Mouse (Mus musculus): ENCODE data around the gene Gpr162. TPM values are rescaled to one million over a fixed set of nuclear protein-coding genes. Genes with fewer than 3 reads are reported as not detected.

Gene Gpr162
- total and polyA plus RNA-seq, 3 experiments: 0.48 to 2.0 (median 1.7) TPM

- H3K4me3 ChIP-seq (replicated peaks in 1 of 3; ENCODE audit: low read depth in 2 of 3, low read length in 2 of 3, poor library complexity in 1 of 3): no peak overlapping the region
- TF ChIP-seq IRF4 (IDR thresholded peaks at IDR 0.05; ENCODE audit: low read depth, low read length) (no peak), RCOR1 (conservative IDR thresholded peaks at IDR 0.05; ENCODE audit: low read depth, low read length) (no peak), TBP (conservative IDR thresholded peaks at IDR 0.05; ENCODE audit: low read depth, low read length) (no peak), GABPA (IDR thresholded peaks at IDR 0.05; ENCODE audit: insufficient replicate concordance, low read depth, low read length) (no peak), TCF12 (IDR thresholded peaks at IDR 0.05; ENCODE audit: low read depth, low read length) (no peak), ELF1 (IDR thresholded peaks at IDR 0.05; ENCODE audit: low read depth, low read length) (no peak), JUN (IDR thresholded peaks at IDR 0.05; ENCODE audit: insufficient read depth, low read depth, low read length) (no peak), PAX5 (IDR thresholded peaks at IDR 0.05; ENCODE audit: low read length) (no peak), JUND (conservative IDR thresholded peaks at IDR 0.05; ENCODE audit: low read depth, low read length) (no peak), EP300 (IDR thresholded peaks at IDR 0.05; ENCODE audit: low read length) (no peak), ZNF384 (IDR thresholded peaks at IDR 0.05; ENCODE audit: low read depth, low read length) (no peak), KAT2A (IDR thresholded peaks at IDR 0.05; ENCODE audit: insufficient replicate concordance, low read length) (no peak), E2F4 (IDR thresholded peaks at IDR 0.05; ENCODE audit: insufficient replicate concordance, low read depth, low read length) (no peak), UBTF (IDR thresholded peaks at IDR 0.05; ENCODE audit: low read depth, low read length) (no peak), USF1 (IDR thresholded peaks at IDR 0.05; ENCODE audit: low read depth, low read length) (no peak), ZC3H11A (IDR thresholded peaks at IDR 0.05; ENCODE audit: low read depth, low read length) (no peak)
- in situ Hi-C loops (cut with MboI; ENCODE audit: low pct_ligation_motif_present, low pct_unique_long_range_greater_than_20kb, low sequenced_read_pairs): no loop called here
- H3K79me2 ChIP-seq (replicated peaks; ENCODE audit: control insufficient read depth, extremely low read depth, insufficient read depth, poor library complexity, severe bottlenecking): no peaks in the 10 kb centered on the region
- no peaks in the 10 kb centered on the region for H3K9me3 ChIP-seq (replicated peaks; ENCODE audit: low read length)
- H3K9ac ChIP-seq (ENCODE audit: insufficient read depth, low read depth): no peak overlapping the region
- H3K27ac ChIP-seq (ENCODE audit: insufficient read depth, low read depth): no peak overlapping the region
- no peak overlapping the region for H3K4me2 ChIP-seq (ENCODE audit: insufficient read depth, low read depth, poor library complexity, severe bottlenecking)
- peaks cover 0 to 11% of the 10 kb centered on the region in 2 experiments for H3K36me3 ChIP-seq (replicated peaks in 1 of 2; ENCODE audit: control insufficient read depth in 1 of 2, insufficient read depth in 1 of 2, low read length in 1 of 2)
- H3K4me1 ChIP-seq (ENCODE audit: control insufficient read depth in 1 of 2, insufficient read depth in 2 of 2): peaks cover 8 to 41% of the 10 kb centered on the region in 2 experiments
- dilution Hi-C loops (cut with MboI; ENCODE audit: extremely low pct_ligation_motif_present, extremely low pct_unique_long_range_greater_than_20kb, low sequenced_read_pairs): no loop called here
- no peaks in the 10 kb centered on the region for H3K27me3 ChIP-seq (replicated peaks)
- DNase-seq (ENCODE audit: extremely low read depth): no peak
Observed at GRCm38 (mm10) chr6:124910032-124910431, 46.2 kb upstream of the Gpr162 start.

- peak; percentile 38 for DNase-seq (ENCODE audit: extremely low read depth)
- dilution Hi-C loops (cut with MboI; ENCODE audit: extremely low pct_ligation_motif_present, extremely low pct_unique_long_range_greater_than_20kb, low sequenced_read_pairs) (no loop called here), in situ Hi-C loops (cut with MboI; ENCODE audit: low pct_ligation_motif_present, low pct_unique_long_range_greater_than_20kb, low sequenced_read_pairs) (no loop called here)
- Histone ChIP-seq H3K36me3 (replicated peaks in 1 of 2; ENCODE audit: control insufficient read depth in 1 of 2, insufficient read depth in 1 of 2, low read length in 1 of 2) (no peaks in the 10 kb centered on the region), H3K27me3 (replicated peaks) (no peaks in the 10 kb centered on the region), H3K27ac (ENCODE audit: insufficient read depth, low read depth) (peak overlapping the region; percentile 9; the same call in 1 of the 2 replicates), H3K9ac (ENCODE audit: insufficient read depth, low read depth) (no peak overlapping the region), H3K79me2 (replicated peaks; ENCODE audit: control insufficient read depth, extremely low read depth, insufficient read depth, poor library complexity, severe bottlenecking) (no peaks in the 10 kb centered on the region), H3K9me3 (replicated peaks; ENCODE audit: low read length) (no peaks in the 10 kb centered on the region), H3K4me2 (ENCODE audit: insufficient read depth, low read depth, poor library complexity, severe bottlenecking) (peak overlapping the region; percentile 48; the same call in 1 of the 2 replicates), H3K4me3 (replicated peaks in 1 of 3; ENCODE audit: low read depth in 2 of 3, low read length in 2 of 3, poor library complexity in 1 of 3) (no peak overlapping the region), H3K4me1 (ENCODE audit: control insufficient read depth in 1 of 2, insufficient read depth in 2 of 2) (peaks cover 8 to 49% of the 10 kb centered on the region in 2 experiments)
- peak; percentile 25; the same call in 1 of the 2 replicates for TF ChIP-seq BHLHE40 (IDR thresholded peaks at IDR 0.05; ENCODE audit: low read depth, low read length)
- TF ChIP-seq TCF12 (IDR thresholded peaks at IDR 0.05; ENCODE audit: low read depth, low read length): 0 out of 2 replicates have a peak, but pooled peaks have one; percentile 6
- no peak for TF ChIP-seq SMC3 (IDR thresholded peaks at IDR 0.05; ENCODE audit: low read depth, low read length)
- peak; percentile 90 for TF ChIP-seq ETS1 (conservative IDR thresholded peaks at IDR 0.05; ENCODE audit: low read depth, low read length)
- peak; percentile 66; the same call in 1 of the 2 replicates for TF ChIP-seq EP300 (IDR thresholded peaks at IDR 0.05; ENCODE audit: low read length)
- 0 out of 2 replicates have a peak, but pooled peaks have one; percentile 36 for TF ChIP-seq MEF2A (IDR thresholded peaks at IDR 0.05; ENCODE audit: borderline replicate concordance, low read depth, low read length)
- no peak for TF ChIP-seq KAT2A (IDR thresholded peaks at IDR 0.05; ENCODE audit: insufficient replicate concordance, low read length)
- no peak for TF ChIP-seq USF1 (IDR thresholded peaks at IDR 0.05; ENCODE audit: low read depth, low read length)
- peak; percentile 95 for TF ChIP-seq ZNF384 (IDR thresholded peaks at IDR 0.05; ENCODE audit: low read depth, low read length)
- TF ChIP-seq GABPA (IDR thresholded peaks at IDR 0.05; ENCODE audit: insufficient replicate concordance, low read depth, low read length): no peak
- TF ChIP-seq TBP (conservative IDR thresholded peaks at IDR 0.05; ENCODE audit: low read depth, low read length): no peak
- TF ChIP-seq SIN3A (IDR thresholded peaks at IDR 0.05; ENCODE audit: low read length): peak; percentile 45; the same call in 1 of the 2 replicates
- no peak for TF ChIP-seq JUND (conservative IDR thresholded peaks at IDR 0.05; ENCODE audit: low read depth, low read length)
- TF ChIP-seq RAD21 (IDR thresholded peaks at IDR 0.05; ENCODE audit: low read depth, low read length): no peak
- peak; percentile 92 for TF ChIP-seq IRF4 (IDR thresholded peaks at IDR 0.05; ENCODE audit: low read depth, low read length)
Observed at GRCm38 (mm10) chr6:124907767-124908166, 44.0 kb upstream of the Gpr162 start.
